Mouse (Mus musculus) A20 (cell line): ENCODE data around the gene Tifa.
A peak's percentile ranks its signal among the peaks of the same experiment; 100 is the strongest.

Experiments
- DNase-seq: peaks from one replicate; pipeline ENCODE4 v3.0.0-alpha.2; 2011; ENCODE audit warnings: low read depth, low spot score

Gene Tifa

DNA sequence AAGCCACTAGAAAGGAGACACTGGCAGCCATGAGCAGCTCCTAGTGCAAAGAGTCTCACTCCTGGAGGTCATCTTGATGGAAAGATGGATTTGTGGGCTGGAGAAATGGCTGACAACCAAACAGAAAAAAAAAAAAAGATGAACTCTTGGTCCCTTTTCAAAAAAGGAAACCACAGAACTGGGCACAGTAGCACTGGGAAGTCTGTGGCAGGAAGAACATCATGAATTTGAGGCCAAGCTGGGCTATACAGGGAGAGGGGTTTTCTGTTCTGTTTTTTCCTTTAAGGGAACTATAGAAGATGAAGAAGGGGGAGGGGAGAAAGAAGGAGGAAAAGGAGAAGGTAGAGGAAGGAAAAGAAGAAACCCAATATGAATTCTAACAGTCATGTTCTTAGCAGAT lies 2.6 kb upstream of the Tifa start:
- DNase-seq: no peak

DNA sequence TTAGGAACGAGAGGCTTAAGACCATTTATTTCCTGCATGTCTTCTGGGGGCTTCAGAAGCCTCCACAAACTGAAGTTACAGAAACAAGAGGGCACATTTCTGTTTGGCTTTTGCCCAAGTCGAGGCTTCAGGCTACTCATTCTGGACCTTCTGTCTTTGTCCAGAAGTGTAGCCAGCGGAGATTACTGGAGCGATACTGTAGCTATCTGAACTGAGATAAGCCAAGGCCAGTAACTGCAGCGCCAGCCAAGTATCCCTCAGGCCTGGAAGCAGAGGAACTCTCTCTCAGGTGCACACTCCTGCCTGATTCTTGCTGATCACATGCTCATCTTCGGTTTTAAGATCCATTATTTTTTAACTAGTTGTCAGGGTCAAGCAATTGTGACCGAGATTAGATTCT lies 1.6 kb upstream of the Tifa start:
- no peak for DNase-seq

DNA sequence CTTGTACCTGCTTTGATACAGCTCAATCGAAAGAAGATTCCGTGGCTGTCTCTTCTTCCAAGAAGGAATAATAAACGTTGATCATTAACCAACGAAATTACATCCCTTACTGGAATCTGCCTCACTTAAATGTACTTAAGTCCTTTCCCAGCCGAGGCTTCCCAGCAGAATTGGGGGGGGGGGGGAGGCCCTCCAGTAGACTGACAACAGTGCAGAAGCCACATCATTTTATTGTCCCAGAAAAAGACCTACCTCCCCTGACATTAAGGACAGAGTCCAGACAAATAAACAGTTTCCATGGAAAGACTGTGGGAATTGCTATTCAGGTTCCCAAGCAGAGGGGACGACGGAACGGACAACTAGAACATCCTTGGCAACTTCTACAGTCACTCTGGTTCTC lies 686 bp upstream of the Tifa start:
- no peak for DNase-seq

DNA sequence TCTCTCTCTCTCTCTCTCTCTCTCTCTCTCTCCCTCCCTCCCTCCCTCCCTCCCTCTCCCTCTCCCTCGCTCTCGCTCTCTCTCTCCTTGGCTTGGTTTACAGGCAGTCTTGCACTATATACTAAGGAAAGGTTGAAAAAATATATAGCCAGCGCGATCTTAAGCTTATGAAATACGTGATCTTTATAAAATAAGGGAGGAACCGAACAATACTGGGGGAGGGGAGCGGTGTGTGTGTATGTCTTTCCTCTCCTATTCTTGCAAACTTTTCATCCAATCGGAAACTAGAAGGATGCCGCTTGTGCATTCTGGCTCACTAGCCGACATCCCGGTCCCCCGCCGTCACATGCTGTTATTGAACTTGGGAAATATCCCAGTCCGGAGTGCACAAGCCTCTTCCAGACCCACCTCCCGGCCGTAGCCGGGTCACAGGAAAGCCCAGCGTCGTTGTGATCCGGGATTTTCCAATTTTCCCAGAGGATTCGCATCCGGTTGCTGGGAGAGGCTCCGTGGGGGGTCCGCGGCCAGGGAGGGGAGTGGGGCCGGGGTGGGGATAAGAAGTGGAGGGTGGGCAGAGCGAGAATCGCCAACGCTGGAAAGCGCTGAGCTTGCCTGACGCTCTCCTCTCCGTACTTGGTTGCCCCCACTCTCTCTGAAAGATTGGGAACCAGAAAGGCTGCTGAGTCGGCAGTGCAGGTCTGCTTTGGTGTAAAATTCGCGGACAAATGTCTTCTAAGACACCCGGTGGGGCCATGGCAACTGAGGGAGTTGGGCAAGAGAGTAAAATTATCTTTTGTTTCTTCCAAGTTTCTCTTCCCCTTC lies 840 bp downstream of the Tifa start:
- peak; percentile 68 for DNase-seq

DNA sequence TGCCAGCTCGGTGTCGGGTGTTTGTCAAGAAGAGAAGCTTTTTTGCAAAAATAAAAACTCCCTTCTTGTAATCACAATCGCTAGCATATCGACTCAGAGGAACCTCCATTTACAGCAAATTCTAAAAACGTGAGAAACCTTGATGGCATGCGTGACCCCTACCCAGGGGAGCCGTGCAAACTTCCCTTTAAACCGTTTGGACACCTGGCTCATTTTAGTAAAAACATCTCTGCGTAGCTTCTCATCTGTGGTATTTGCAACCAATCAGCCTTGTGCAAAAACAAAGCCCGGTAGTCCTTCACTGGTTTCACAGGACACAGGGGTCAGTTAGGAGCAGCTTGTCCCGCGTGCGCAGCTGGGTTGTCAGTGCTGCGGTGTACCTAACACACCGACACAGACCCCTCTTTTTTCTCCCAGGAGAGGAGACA lies 1.5 kb downstream of the Tifa start:
- peak; percentile 79 for DNase-seq

DNA sequence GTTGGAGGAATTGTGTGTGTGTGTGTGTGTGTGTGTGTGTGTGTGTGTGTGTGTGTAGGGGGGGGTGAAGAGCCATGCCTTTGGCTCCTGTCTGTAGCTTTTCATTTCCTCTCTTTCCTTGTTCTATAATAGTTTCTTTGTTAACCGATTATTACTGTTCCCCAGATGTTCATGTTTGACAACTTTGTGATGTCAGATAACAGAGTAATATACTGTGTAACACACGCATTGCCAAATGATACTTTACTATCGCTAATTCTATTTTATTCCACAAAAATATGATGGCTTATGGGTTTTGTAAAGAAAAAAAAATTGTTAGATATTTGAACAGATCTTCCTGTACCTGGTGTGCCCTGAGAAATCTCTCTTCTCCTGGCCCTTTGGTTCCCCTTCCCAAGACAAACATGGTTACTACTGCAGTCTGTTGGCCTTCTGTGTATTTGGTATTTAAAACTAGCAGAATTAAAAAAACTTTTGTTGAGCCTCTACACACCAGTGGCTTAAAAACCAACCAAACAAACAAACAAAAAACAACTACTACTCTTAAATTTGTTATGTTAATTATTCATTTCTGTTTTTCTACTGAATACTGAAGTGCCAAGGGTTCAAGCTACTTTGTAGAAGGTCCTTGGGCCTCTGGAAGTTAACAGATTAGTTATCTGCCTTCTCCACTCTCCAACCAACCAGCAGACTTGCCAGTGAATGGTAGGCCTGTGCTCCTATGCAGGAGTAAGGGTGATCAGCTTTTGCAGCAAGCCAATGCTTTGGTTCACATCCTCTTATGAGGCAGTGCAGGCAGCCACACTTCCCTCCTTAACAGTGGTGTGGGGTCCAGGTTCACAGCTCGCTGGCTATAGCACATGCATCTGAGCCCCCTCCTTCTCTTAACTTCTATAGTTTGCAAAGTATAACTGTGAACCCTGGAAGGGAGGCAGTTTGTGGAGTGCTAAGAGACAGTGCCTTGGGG lies 2.3 kb downstream of the Tifa start:
- peak; percentile 51 for DNase-seq

DNA sequence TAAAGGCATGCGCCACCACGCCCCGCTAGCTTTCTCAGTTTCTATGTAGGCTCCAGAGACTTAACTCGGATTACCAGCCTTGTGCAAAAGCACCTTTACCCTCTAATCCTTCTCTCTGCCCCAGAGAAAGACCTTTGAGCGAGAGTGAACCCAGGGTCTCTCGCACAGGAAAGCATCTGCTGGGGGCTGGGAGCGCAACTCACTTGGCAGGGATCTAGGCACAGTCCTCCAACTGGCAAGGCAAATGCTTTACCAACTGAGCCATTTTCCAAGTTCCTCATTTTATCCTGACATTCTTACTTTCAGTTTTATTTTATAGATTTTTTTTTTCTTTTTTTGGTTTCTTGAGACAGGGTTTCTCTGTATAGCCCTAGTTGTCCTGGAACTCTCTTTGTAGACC lies 3.4 kb downstream of the Tifa start:
- no peak for DNase-seq

DNA sequence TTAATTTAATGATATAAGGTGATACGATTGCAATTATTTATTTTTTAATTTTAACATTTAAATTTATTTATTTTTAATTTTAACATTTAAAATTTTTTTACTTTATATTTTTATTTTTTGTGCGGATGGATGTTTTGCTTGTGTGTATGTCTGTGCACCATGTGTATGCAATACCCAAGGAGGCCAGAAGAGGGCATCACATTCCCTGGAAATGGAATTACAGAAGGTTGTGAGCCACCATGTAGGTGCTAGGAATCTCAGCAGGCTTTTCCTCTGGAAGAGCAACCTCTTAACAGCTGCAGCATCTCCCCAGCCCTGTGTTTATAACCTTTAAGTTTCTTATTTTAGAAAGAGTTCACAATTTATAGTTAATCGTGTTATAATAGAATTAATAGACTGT lies 6.2 kb downstream of the Tifa start:
- DNase-seq: no peak

DNA sequence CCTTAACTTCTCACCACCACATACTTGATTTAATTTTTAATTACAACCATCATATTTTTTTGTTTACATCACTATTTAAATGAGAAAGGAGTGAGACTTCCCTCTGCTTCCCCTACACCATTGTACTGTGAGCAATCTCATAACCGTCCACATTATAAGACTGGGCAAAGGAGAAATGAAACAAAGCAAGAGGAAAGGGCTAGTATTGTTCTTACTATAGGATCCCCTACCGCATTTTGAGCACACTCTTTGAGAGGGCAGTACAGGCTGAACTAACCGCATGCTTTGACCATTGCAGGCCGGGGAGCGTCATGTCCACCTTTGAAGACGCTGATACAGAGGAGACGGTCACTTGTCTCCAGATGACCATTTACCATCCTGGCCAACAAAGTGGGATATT lies 6.7 kb downstream of the Tifa start:
- DNase-seq: peak; percentile 69

DNA sequence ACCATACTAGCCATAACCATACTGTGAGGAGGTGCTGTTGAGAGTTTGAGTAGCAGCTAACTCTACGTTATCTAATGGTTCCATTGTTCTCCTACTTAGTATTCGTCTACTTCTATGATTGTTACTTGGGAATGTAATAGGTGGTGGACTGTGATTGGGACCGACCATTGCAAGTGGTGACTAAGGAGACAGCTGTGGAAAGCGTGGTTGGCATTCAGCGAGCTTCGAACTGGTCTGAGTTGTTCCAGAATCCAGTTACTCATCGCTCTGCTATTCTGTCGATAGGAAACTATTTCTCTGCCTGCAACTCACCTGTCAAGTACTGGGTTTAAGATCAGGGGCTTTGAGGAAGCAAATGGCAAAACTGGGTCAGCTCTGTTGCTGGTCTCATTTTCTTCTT lies 11.6 kb downstream of the Tifa start:
- no peak for DNase-seq

DNA sequence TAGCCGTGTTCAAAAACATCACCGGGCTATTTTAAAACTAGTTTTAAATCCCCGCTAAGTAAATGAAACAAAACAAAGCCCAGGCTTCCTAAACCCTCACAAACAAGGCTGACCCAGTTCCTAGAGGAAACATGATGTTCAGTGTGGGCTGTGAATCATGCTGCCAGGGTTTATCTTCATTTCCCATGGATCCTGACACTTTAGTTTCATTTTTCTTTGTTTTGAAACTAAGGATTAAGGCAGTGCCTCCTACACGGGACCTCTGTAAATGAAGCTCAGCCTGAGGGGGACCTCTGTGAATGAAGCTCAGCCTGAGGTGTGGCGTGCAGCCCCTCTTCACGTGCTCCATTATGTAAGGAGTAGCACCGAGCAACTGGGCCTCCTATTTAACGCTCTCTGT lies 13.2 kb downstream of the Tifa start:
- no peak for DNase-seq

DNA sequence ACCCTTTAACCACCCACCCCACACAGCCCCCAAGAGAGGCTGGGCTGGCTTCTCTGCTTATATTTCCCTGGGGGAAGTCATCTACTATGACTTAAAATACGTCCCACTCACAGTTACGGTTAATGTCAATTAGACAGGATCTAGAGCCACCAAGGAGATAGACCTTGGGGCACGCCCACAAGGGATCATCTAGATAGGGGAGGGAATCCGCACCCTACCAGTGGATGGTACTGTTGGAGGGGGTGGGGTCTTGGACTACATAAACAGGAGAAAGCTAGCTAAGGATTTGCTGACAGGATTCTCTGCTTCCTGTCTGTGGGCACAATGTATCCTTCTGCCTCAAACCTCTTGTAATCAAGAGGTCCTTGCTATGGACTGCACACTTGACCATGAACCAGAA lies 14.8 kb downstream of the Tifa start:
- no peak for DNase-seq

DNA sequence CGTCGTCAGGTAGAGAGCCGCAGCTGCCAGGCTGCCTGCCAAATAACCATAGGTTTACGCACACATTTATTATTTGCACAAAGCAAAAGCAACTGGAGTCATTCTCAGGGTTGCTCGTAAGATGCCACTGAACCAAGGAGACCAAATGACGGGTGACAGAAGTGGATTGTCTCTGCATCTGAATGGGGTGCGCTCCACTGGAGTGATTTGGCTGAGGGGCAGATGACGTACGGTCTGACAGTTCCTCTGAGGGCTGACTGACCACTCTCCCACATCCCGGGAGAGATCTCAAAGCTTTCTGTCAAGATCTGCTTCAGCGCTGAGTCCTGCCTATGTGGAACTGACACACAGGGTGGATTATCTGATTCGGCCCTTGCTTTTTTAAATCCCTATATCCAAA lies 15.5 kb downstream of the Tifa start:
- no peak for DNase-seq

DNA sequence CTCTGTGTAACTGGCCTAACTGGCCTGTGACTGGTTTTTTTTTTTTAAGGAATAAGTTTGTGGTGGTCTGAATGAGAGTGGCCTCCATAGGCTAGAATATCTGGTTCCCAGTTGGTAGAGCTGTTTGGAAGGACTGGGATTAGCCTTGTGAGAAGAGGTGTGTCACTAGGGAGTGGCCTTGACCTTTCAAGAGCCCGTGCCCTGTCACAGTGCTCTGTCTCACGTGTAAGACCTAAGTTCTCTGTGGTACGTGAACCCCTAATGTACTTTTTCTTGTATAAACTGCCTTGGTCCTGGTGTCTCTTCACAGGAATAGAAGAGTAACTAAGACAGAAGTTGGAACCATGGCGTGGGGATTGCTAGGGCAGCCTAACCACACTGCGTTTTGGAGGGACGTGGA lies 16.4 kb downstream of the Tifa start:
- no peak for DNase-seq

DNA sequence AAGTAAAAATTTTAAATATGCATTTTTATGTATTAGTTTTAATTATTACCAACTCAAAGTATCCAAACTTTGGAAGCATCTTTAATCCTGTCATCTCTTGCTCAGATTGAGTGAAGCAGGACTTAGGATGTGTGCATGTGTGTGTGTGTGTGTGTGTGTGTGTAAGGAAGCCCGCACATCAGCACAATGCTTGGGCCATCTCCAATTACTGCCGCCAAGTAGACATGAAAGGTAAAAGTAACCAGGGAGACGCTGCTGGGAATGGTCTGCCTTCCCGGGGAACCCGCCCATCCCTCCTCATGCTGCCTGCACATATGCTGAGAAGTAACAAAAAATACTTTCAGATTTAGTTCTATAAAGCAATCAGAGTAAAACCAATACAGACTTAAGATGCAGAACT lies 18.2 kb downstream of the Tifa start:
- DNase-seq: no peak

DNA sequence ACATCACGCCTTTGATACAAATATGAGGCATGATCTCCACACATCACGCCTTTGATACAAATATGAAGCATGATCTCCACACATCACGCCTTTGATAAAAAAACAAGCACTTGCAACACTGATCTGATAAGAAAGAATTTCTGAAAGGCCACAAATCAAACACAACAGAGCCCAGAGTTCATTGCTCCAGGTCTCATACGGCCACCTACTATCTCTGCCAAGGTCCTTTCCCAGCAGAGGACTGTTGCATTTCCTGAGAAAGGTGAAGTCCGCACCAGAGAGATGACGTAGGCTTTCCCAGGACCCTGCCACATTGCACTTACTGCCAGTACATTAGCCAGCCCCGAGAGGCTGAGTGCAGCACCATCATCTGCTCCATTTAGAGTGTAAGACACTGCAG lies 19.5 kb downstream of the Tifa start:
- no peak for DNase-seq

DNA sequence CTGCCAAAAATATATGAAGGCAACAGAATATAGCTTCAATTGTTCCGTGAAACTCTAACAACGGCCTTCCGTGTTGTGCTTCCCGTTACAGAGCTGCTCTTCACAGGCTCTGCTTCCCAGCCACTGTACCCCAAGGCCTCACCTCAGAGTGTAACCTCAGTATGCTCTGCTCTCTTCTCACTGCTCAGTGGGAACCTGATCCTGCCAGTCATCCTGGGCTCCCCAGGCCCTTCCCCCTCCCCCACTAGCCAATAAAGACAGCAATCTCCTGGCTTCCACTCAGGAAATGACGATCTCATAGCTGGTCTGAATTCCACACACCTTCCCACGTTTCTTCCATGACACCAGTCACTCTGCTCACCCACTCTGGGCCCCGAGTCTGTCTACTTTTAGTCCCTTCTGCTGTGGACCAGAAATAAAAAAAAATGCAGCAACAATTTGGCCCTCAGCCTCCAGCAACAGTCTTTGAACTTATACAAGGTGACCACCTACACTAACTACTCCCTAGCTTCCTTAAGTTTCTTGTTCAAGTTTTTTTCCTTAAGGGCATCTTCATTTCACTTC lies 27.6 kb downstream of the Tifa start:
- no peak for DNase-seq

DNA sequence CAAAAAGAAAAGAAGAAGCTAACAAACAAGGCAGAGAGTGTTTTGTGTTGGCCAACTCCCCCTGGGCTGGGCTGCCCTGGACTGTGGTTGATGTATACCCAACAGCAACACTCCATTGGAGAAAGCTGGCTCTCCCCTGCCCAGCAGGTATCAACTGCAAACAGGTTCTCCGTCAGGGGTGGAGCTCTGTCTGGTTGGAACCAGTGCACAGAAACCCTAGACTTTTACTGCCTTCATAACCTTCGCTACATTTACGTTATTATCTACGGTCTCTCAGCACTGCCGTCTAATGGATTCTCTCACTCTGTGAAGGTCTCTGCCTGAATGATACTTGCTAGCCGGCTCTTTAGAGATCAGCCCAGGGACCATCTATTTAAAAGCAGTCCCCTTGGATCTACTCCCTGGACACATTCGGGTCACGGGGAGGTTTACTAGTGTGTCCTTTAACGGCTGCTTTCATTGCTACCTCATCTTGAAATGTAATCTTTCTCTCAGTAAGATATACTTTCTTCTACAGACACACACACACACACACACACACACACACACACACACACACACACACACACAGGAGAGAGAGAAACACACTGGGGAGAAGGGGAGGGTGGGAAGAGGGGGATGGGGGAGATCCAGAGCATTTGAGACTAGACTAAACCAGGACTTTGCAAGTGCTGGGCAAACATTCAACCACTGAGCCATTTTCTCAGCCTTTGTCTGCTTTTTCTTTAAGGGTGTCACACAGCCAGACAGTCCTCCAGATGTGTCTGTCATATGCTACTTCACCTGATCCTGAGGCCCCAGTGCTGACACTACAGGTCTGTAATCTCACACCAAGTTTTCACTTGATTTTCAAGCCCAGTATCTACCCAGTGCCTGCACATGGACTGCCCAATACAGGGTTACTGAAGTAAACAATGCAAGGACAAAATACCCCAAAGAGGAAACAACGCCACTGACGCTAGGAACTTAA lies 29.4 kb downstream of the Tifa start:
- no peak for DNase-seq

DNA sequence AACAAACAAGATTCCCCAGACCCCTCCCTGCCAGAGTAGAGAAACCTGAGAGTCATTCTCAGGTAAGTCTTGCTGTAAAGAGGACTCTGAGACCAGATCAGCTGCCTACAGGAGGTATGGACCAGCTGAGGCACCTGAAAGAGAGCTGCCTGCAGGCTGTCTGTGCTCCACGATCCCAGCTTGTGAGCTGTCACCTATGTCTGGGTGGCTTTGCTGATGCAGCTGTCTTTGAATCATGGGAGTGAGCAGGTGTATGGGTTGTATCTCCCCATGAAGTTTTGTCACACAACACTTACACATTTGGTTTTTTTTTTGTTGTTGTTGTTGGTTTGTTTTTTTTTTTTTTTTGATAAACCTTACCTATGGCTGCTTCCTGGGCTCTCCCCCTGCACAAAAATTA lies 30.8 kb downstream of the Tifa start:
- no peak for DNase-seq

DNA sequence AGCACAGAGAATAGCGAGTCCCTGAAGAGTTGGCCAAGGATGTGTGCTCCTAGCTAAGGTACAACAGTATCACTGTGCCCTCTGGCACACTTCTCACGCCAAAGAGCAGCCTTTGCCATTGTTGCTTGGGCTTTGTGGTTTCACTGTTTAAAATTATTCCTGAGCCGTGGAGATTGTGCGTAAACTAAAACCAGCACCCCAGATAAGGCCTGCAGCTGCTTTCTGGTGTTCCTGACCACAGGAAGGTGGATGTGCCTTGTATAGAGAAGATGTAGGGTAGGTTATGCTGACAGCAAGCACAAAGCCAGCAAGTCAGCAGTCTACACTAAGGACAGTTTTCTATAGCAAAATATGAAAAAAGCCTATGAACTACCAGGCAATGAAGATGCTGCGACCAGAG lies 31.6 kb downstream of the Tifa start:
- no peak for DNase-seq
